Mouse (Mus musculus): ENCODE results near the gene Zfp335. TPM values are rescaled to one million over a fixed set of nuclear protein-coding genes. Genes with fewer than 3 reads are reported as not detected.

Gene Zfp335
- polyA plus RNA-seq, 1 experiment from 2014 or later: 8.8 TPM

GRCm38 (mm10) chr2:164935991-164936390 is 24.4 kb upstream of the Zfp335 start:
- Histone ChIP-seq H3K27ac (ENCODE audit: low read depth, low read length) (no peak overlapping the region), H3K36me3 (ENCODE audit: control insufficient read depth, insufficient read depth, low read length) (no peaks in the 10 kb centered on the region), H3K9ac (ENCODE audit: low read depth, low read length) (no peak overlapping the region), H3K27me3 (ENCODE audit: control insufficient read depth, insufficient read depth, low read length) (peaks cover 27% of the 10 kb centered on the region), H3K9me3 (ENCODE audit: control insufficient read depth, low read length) (no peaks in the 10 kb centered on the region), H3K4me3 (ENCODE audit: low read depth, low read length) (no peak overlapping the region), H3K4me2 (replicated peaks; ENCODE audit: low read depth, low read length) (no peak overlapping the region), H3K4me1 (replicated peaks; ENCODE audit: control insufficient read depth, insufficient read depth, low read length) (peaks cover 7% of the 10 kb centered on the region; the same call in 1 of the 2 replicates)
- DNase-seq (ENCODE audit: low spot score): no peak
- ATAC-seq (ENCODE audit: low FRiP score): no peak
- 88% methylated on average over 4 of the region's 4 CpGs for WGBS

DNA sequence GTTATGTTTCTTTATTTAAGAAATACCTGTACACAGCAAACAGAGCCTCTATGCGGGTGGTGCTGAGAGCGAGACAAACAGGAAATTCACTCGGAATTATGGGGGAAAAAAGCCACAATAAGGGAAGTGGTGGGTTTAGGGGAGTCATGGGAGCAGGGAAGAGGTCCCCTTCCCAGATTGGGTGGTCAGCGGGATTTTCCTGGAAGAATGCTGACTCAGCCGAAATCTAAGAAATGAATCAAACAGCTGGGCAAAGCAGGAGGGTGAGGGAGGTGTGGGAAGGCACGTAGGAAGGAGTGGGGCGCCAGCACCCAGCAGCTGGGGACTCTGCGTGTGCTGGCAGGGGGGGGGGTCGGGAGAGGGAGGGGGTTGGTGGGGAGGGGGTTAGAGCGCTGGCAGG is 22.0 kb upstream of the Zfp335 start:
- Histone ChIP-seq H3K36me3 (ENCODE audit: control insufficient read depth, insufficient read depth, low read length) (no peaks in the 10 kb centered on the region), H3K4me1 (replicated peaks; ENCODE audit: control insufficient read depth, insufficient read depth, low read length) (no peaks in the 10 kb centered on the region), H3K9me3 (ENCODE audit: control insufficient read depth, low read length) (no peaks in the 10 kb centered on the region), H3K4me3 (ENCODE audit: low read depth, low read length) (no peak overlapping the region), H3K4me2 (replicated peaks; ENCODE audit: low read depth, low read length) (no peak overlapping the region), H3K9ac (ENCODE audit: low read depth, low read length) (no peak overlapping the region), H3K27ac (ENCODE audit: low read depth, low read length) (no peak overlapping the region), H3K27me3 (ENCODE audit: control insufficient read depth, insufficient read depth, low read length) (peaks cover 11% of the 10 kb centered on the region; the same call in 1 of the 2 replicates)
- DNase-seq (ENCODE audit: low spot score) (no peak), ATAC-seq (ENCODE audit: low FRiP score) (no peak)
- WGBS: 47% methylated on average over 7 of the region's 10 CpGs

DNA sequence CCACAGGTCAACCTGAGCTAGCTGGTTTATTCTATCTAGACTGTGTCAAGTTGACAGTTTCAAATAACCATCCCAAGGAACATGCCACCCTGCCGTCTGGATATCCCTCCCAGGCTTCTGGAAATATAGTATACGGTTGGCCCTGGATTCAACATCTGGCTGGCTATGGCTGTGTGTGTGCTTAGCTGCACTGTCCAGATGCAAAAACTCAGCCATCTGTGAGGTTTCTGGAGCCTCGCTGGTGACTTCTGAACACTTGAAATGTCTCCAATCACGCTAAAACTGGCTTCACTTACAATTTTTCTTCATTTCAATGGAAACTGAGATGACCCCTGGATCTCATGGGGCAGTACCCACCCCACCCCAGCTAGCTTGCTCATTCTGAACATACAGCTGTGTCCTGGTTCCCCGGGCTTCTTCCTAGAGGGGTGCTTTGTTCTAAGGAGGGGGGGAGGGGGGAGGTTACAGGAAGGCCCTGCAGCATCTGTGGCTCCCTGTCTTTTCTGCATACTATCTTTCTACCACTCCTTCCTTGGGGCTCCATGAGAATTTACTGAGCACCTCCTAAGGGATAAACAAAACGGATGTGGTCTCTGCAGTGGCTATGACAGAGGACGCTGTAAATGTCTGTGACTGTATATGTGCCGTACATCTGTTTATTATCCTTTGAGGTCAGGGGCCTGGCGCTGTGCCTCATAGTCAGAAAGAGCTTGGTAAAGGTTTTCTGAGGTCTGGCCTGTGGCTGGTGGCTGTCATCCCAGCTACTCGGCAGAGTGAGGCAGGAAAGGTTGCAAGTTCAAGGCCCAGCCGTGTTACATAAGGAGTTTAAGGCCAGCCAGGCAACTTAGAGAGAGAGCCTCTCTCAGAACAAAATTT is 19.4 kb upstream of the Zfp335 start:
- Histone ChIP-seq H3K4me3 (ENCODE audit: low read depth, low read length) (no peak overlapping the region), H3K36me3 (ENCODE audit: control insufficient read depth, insufficient read depth, low read length) (no peaks in the 10 kb centered on the region), H3K9ac (ENCODE audit: low read depth, low read length) (no peak overlapping the region), H3K9me3 (ENCODE audit: control insufficient read depth, low read length) (no peaks in the 10 kb centered on the region), H3K27ac (ENCODE audit: low read depth, low read length) (no peak overlapping the region), H3K4me1 (replicated peaks; ENCODE audit: control insufficient read depth, insufficient read depth, low read length) (no peaks in the 10 kb centered on the region), H3K27me3 (ENCODE audit: control insufficient read depth, insufficient read depth, low read length) (no peaks in the 10 kb centered on the region), H3K4me2 (replicated peaks; ENCODE audit: low read depth, low read length) (no peak overlapping the region)
- WGBS: 62% methylated on average over 11 of the region's 11 CpGs
- ATAC-seq (ENCODE audit: low FRiP score) (no peak), DNase-seq (ENCODE audit: low spot score) (no peak)

DNA sequence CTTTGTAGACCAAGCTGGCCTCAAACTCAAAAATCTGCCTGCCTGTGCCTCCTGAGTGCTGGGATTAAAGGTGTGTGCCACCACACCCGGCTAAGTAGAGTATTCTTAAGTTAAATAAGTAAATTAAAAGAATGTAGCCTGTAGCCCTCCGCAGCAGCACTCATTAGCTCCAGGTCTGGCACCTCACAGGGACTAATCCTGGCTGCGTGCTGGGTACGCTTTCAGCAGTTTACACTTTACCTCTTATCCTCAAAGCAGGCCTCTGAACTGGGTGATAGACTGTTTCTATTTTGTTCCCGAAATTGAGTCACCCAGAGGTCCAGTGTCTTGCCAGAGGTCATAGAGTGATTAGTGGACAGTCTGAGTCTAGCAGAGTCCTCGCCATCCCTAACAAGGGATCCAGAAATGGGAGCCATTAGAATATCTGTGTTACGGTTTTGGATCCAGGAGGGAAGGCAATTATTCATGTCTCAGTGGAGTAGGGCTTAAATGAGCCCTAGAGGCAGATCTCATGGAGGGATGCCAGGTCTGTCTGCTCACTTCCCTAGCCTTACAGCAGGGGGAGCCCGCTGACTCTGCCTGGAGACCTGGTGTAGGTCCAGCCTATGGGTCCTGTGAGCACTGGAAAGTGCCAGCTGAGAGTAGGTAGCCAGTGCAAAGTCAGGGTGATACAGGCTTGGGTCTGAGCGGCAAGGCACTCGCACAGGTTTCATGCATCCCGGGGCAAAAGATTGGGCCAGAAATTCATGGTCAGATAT is 12.7 kb upstream of the Zfp335 start:
- Histone ChIP-seq H3K4me3 (ENCODE audit: low read depth, low read length) (no peak overlapping the region), H3K9ac (ENCODE audit: low read depth, low read length) (no peak overlapping the region), H3K27ac (ENCODE audit: low read depth, low read length) (no peak overlapping the region), H3K36me3 (ENCODE audit: control insufficient read depth, insufficient read depth, low read length) (0 out of 2 replicates have a peak, but pooled peaks cover 2% of the 10 kb centered on the region), H3K4me1 (replicated peaks; ENCODE audit: control insufficient read depth, insufficient read depth, low read length) (0 out of 2 replicates have a peak, but pooled peaks cover 2% of the 10 kb centered on the region), H3K9me3 (ENCODE audit: control insufficient read depth, low read length) (no peaks in the 10 kb centered on the region), H3K27me3 (ENCODE audit: control insufficient read depth, insufficient read depth, low read length) (no peaks in the 10 kb centered on the region), H3K4me2 (replicated peaks; ENCODE audit: low read depth, low read length) (no peak overlapping the region)
- WGBS: 43% methylated on average over 11 of the region's 11 CpGs
- peak; percentile 82 for DNase-seq (ENCODE audit: low spot score)
- peak; percentile 49; the same call in 1 of the 2 replicates for ATAC-seq (ENCODE audit: low FRiP score)

GRCm38 (mm10) chr2:164923291-164923690 is 11.7 kb upstream of the Zfp335 start:
- H3K27me3 ChIP-seq (ENCODE audit: control insufficient read depth, insufficient read depth, low read length): no peaks in the 10 kb centered on the region
- no peak for DNase-seq (ENCODE audit: low spot score)
- no peak for ATAC-seq (ENCODE audit: low FRiP score)
- 0 out of 2 replicates have a peak, but pooled peaks cover 2% of the 10 kb centered on the region for H3K4me1 ChIP-seq (replicated peaks; ENCODE audit: control insufficient read depth, insufficient read depth, low read length)
- H3K4me3 ChIP-seq (ENCODE audit: low read depth, low read length): no peak overlapping the region
- H3K36me3 ChIP-seq (ENCODE audit: control insufficient read depth, insufficient read depth, low read length): 0 out of 2 replicates have a peak, but pooled peaks cover 2% of the 10 kb centered on the region
- H3K27ac ChIP-seq (ENCODE audit: low read depth, low read length): no peak overlapping the region
- WGBS: 48% methylated on average over 4 of the region's 4 CpGs
- no peak overlapping the region for H3K9ac ChIP-seq (ENCODE audit: low read depth, low read length)
- no peaks in the 10 kb centered on the region for H3K9me3 ChIP-seq (ENCODE audit: control insufficient read depth, low read length)
- no peak overlapping the region for H3K4me2 ChIP-seq (replicated peaks; ENCODE audit: low read depth, low read length)

- DNase-seq (ENCODE audit: low spot score) (no peak), ATAC-seq (ENCODE audit: low FRiP score) (no peak)
- WGBS: 57% methylated on average over 7 of the region's 7 CpGs
- no peak overlapping the region for H3K4me3 ChIP-seq (ENCODE audit: low read depth, low read length)
- no peak overlapping the region for H3K4me2 ChIP-seq (replicated peaks; ENCODE audit: low read depth, low read length)
- H3K4me1 ChIP-seq (replicated peaks; ENCODE audit: control insufficient read depth, insufficient read depth, low read length): 0 out of 2 replicates have a peak, but pooled peaks cover 2% of the 10 kb centered on the region
- H3K9ac ChIP-seq (ENCODE audit: low read depth, low read length): no peak overlapping the region
- H3K27ac ChIP-seq (ENCODE audit: low read depth, low read length): no peak overlapping the region
- H3K36me3 ChIP-seq (ENCODE audit: control insufficient read depth, insufficient read depth, low read length): 0 out of 2 replicates have a peak, but pooled peaks cover 2% of the 10 kb centered on the region
- no peaks in the 10 kb centered on the region for H3K9me3 ChIP-seq (ENCODE audit: control insufficient read depth, low read length)
- H3K27me3 ChIP-seq (ENCODE audit: control insufficient read depth, insufficient read depth, low read length): no peaks in the 10 kb centered on the region
These were observed 10.4 kb upstream of the Zfp335 start for GRCm38 (mm10) chr2:164921984-164922383.

DNA sequence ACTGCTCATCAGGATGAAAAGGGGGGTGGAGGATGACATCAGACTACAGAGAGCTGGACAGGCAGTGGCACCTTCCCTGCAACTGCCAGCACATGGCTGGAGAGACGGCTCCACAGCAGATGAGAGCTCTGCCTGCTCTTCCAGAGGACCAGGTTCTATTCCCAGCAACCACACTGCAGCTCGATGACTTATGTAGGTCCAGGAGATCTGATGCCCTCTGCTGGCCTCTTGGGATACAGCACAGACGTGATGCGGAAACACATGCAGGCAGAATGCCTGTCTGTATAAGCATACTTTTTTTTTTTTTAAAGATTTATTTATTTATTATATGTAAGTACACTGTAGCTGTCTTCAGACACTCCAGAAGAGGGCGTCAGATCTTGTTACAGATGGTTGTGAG is 6.8 kb upstream of the Zfp335 start:
- ATAC-seq (ENCODE audit: low FRiP score): no peak
- Histone ChIP-seq H3K4me2 (replicated peaks; ENCODE audit: low read depth, low read length) (no peak overlapping the region), H3K36me3 (ENCODE audit: control insufficient read depth, insufficient read depth, low read length) (0 out of 2 replicates have a peak, but pooled peaks cover 2% of the 10 kb centered on the region), H3K9me3 (ENCODE audit: control insufficient read depth, low read length) (no peaks in the 10 kb centered on the region), H3K27ac (ENCODE audit: low read depth, low read length) (no peak overlapping the region), H3K9ac (ENCODE audit: low read depth, low read length) (no peak overlapping the region), H3K4me3 (ENCODE audit: low read depth, low read length) (no peak overlapping the region), H3K27me3 (ENCODE audit: control insufficient read depth, insufficient read depth, low read length) (no peaks in the 10 kb centered on the region), H3K4me1 (replicated peaks; ENCODE audit: control insufficient read depth, insufficient read depth, low read length) (no peaks in the 10 kb centered on the region)
- whole genome bisulfite sequencing: 63% methylated on average over 4 of the region's 5 CpGs
- peak; percentile 59 for DNase-seq (ENCODE audit: low spot score)

- Histone ChIP-seq H3K4me1 (replicated peaks; ENCODE audit: control insufficient read depth, insufficient read depth, low read length) (no peaks in the 10 kb centered on the region), H3K4me2 (replicated peaks; ENCODE audit: low read depth, low read length) (no peak overlapping the region), H3K4me3 (ENCODE audit: low read depth, low read length) (no peak overlapping the region), H3K27ac (ENCODE audit: low read depth, low read length) (no peak overlapping the region), H3K27me3 (ENCODE audit: control insufficient read depth, insufficient read depth, low read length) (no peaks in the 10 kb centered on the region), H3K9ac (ENCODE audit: low read depth, low read length) (no peak overlapping the region), H3K36me3 (ENCODE audit: control insufficient read depth, insufficient read depth, low read length) (0 out of 2 replicates have a peak, but pooled peaks cover 2% of the 10 kb centered on the region), H3K9me3 (ENCODE audit: control insufficient read depth, low read length) (no peaks in the 10 kb centered on the region)
- no peak for DNase-seq (ENCODE audit: low spot score)
- 62% methylated on average over 10 of the region's 10 CpGs for WGBS
- ATAC-seq (ENCODE audit: low FRiP score): no peak
These were observed 5.8 kb upstream of the Zfp335 start for GRCm38 (mm10) chr2:164917371-164917770.
